In the genomic region with DNA sequence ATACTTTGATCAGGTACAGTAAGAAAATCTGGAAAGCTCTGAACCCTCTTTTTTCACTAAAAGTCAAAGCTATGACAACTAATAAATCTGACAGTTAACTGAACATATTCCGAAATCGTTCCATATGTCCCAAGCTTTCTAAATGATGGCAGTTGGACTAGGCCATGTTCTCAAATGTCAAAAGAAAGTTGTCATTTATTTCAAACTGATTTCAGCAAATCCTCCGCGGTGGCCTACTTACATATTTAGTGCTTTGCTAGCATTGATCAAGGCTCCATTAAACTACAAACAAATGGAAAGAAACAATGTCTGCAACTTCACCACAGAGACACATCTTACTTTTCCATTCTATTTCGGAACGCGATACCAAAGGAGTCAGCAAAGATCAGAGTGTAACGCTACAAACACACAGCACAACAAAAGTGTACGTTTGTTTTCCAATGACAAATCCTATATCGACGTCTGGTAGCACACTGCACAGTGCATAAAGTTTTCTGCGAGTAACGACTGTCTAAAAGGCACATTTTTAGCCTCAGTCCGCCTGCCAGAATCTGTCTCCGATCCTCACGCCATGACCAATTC, we compare ENCODE assay signal across 8 mouse cellular contexts. TPM values are rescaled to one million over a fixed set of nuclear protein-coding genes. Genes with fewer than 3 reads are reported as not detected.
A peak's percentile ranks its signal among the peaks of the same experiment; 100 is the strongest.
DNase-seq lines count a peak whose midpoint lies in the region; ATAC-seq and TF ChIP-seq lines count a peak whose summit lies in the region.

No protein-coding gene starts in this region.

- peak overlapping the region; percentile 96 for H3K27ac ChIP-seq in kidney, postnatal 0 days
- peak overlapping the region; percentile 97 for H3K27ac ChIP-seq in bone marrow, adult 2 months (ENCODE audit: control insufficient read depth, insufficient read depth, low read depth, low read length, poor library complexity)
- H3K27ac ChIP-seq in hindbrain, embryonic 10.5 days, result peak overlapping the region; percentile 99
- H3K27ac ChIP-seq in midbrain, embryonic 12.5 days (replicated peaks), result peak overlapping the region; percentile 96

- H3K4me1 ChIP-seq in kidney, postnatal 0 days (replicated peaks; ENCODE audit: insufficient read depth, low read length), result no peaks in the 10 kb centered on the region; the same call in none of the 2 replicates
- peaks cover 4% of the 10 kb centered on the region for H3K4me1 ChIP-seq in bone marrow, adult 2 months (ENCODE audit: control insufficient read depth, insufficient read depth, low read length)
- H3K4me1 ChIP-seq in hindbrain, embryonic 10.5 days (replicated peaks), result peaks cover 37% of the 10 kb centered on the region
- H3K4me1 ChIP-seq in midbrain, embryonic 12.5 days, result peaks cover 36% of the 10 kb centered on the region

- WGBS in kidney, postnatal 0 days, result 3% methylated on average over 16 of the region's 16 CpGs
- WGBS in bone marrow, adult 2 months, result 5% methylated on average over 16 of the region's 16 CpGs
- 8% methylated on average over 16 of the region's 16 CpGs for WGBS in hindbrain, embryonic 10.5 days
- WGBS in midbrain, embryonic 12.5 days, result 9% methylated on average over 16 of the region's 16 CpGs

- H3K4me2 ChIP-seq in kidney, postnatal 0 days (ENCODE audit: low read length), result peak overlapping the region; percentile 72
- H3K4me2 ChIP-seq in midbrain, embryonic 12.5 days (replicated peaks), result peak overlapping the region; percentile 77

- ATAC-seq in kidney, postnatal 0 days (replicated peaks; ENCODE audit: low FRiP score, low read depth), result no peak
- ATAC-seq in midbrain, embryonic 12.5 days (ENCODE audit: low FRiP score, low read depth), result 0 out of 2 replicates have a peak, but pooled peaks have one; percentile 0

- no peaks in the 10 kb centered on the region for H3K36me3 ChIP-seq in kidney, postnatal 0 days (ENCODE audit: insufficient read depth, low read length)
- no peaks in the 10 kb centered on the region for H3K36me3 ChIP-seq in hindbrain, embryonic 10.5 days
- H3K36me3 ChIP-seq in midbrain, embryonic 12.5 days, result no peaks in the 10 kb centered on the region

- no peak for TF ChIP-seq POLR2A in bone marrow, adult 2 months (IDR thresholded peaks at IDR 0.05; ENCODE audit: borderline replicate concordance, control insufficient read depth, low read depth, low read length)

- no peak for TF ChIP-seq CTCF in kidney, postnatal 0 days (IDR thresholded peaks at IDR 0.05; ENCODE audit: low read depth)
- no peak for TF ChIP-seq CTCF in bone marrow, adult 2 months (IDR thresholded peaks at IDR 0.05; ENCODE audit: control insufficient read depth, insufficient read depth, low read length)

- peak; percentile 37 for DNase-seq in kidney, postnatal 0 days (ENCODE audit: low spot score)
- no peak for DNase-seq in kidney, postnatal 14 days
- no peak for DNase-seq in hindbrain, embryonic 10.5 days (ENCODE audit: low spot score)
- no peak for DNase-seq in adrenal gland, adult 8-10 months
- no peak for DNase-seq in layer of hippocampus, adult 9-11 months
- no peak for DNase-seq in kidney, postnatal 4 days

- H3K4me3 ChIP-seq in kidney, postnatal 0 days (replicated peaks; ENCODE audit: low read depth, low read length), result peak overlapping the region; percentile 98
- peak overlapping the region; percentile 74 for H3K4me3 ChIP-seq in bone marrow, adult 2 months (replicated peaks; ENCODE audit: control insufficient read depth, low read depth, low read length)
- peak overlapping the region; percentile 95 for H3K4me3 ChIP-seq in hindbrain, embryonic 10.5 days
- H3K4me3 ChIP-seq in midbrain, embryonic 12.5 days, result peak overlapping the region; percentile 99

- no peaks in the 10 kb centered on the region for H3K9me3 ChIP-seq in kidney, postnatal 0 days (replicated peaks; ENCODE audit: low read length)
- H3K9me3 ChIP-seq in hindbrain, embryonic 10.5 days, result no peaks in the 10 kb centered on the region
- H3K9me3 ChIP-seq in midbrain, embryonic 12.5 days, result no peaks in the 10 kb centered on the region

- peak overlapping the region; percentile 99 for H3K9ac ChIP-seq in kidney, postnatal 0 days (ENCODE audit: low read depth, low read length)
- H3K9ac ChIP-seq in midbrain, embryonic 12.5 days (replicated peaks), result peak overlapping the region; percentile 96

- H3K27me3 ChIP-seq in kidney, postnatal 0 days (ENCODE audit: insufficient read depth, low read length), result no peaks in the 10 kb centered on the region
- H3K27me3 ChIP-seq in hindbrain, embryonic 10.5 days (ENCODE audit: insufficient read depth, poor library complexity, severe bottlenecking), result no peaks in the 10 kb centered on the region
- H3K27me3 ChIP-seq in midbrain, embryonic 12.5 days, result no peaks in the 10 kb centered on the region

RNA-seq across cellular contexts. Expression of a gene that starts 1.1 kb away (rescaled TPM):
- 93.9 and 94.0 TPM in 2 replicates for polyA plus RNA-seq in kidney, postnatal 0 days (2015; fragmentation: Nextera tagmentation; extraction: Ambion mirVana)
- polyA plus RNA-seq in bone marrow, adult 2 months (2011; ENCODE audit: insufficient read depth, insufficient read length, low replicate concordance, missing spikeins), result 7.0 and 13.2 TPM in 2 replicates
- polyA plus RNA-seq in hindbrain, embryonic 10.5 days (2016; fragmentation: Nextera tagmentation; extraction: Ambion mirVana), result 69.4 and 80.9 TPM in 2 replicates
- polyA plus RNA-seq in midbrain, embryonic 12.5 days (2016; fragmentation: Nextera tagmentation; extraction: Ambion mirVana), result 79.0 and 79.6 TPM in 2 replicates
- total RNA-seq in adrenal gland, adult 8-10 months (2022), result 10 to 100 TPM; 53.3 to 62.0 (median 60.8) TPM

RNA-seq across cellular contexts. Expression of a gene that starts 19.7 kb away (rescaled TPM):
- polyA plus RNA-seq in kidney, postnatal 0 days (2015; fragmentation: Nextera tagmentation; extraction: Ambion mirVana), result not detected in 2 replicates
- not detected in 2 replicates for polyA plus RNA-seq in bone marrow, adult 2 months (2011; ENCODE audit: insufficient read depth, insufficient read length, low replicate concordance, missing spikeins)
- polyA plus RNA-seq in hindbrain, embryonic 10.5 days (2016; fragmentation: Nextera tagmentation; extraction: Ambion mirVana), result not detected in 2 replicates
- not detected in 2 replicates for polyA plus RNA-seq in midbrain, embryonic 12.5 days (2016; fragmentation: Nextera tagmentation; extraction: Ambion mirVana)
- not detected for total RNA-seq in adrenal gland, adult 8-10 months (2022)

RNA-seq across cellular contexts. Expression of a gene that starts 47.0 kb away (rescaled TPM):
- polyA plus RNA-seq in kidney, postnatal 0 days (2015; fragmentation: Nextera tagmentation; extraction: Ambion mirVana), result 15.9 and 18.5 TPM in 2 replicates
- polyA plus RNA-seq in bone marrow, adult 2 months (2011; ENCODE audit: insufficient read depth, insufficient read length, low replicate concordance, missing spikeins), result 9.4 and 22.0 TPM in 2 replicates
- 22.4 and 23.5 TPM in 2 replicates for polyA plus RNA-seq in hindbrain, embryonic 10.5 days (2016; fragmentation: Nextera tagmentation; extraction: Ambion mirVana)
- polyA plus RNA-seq in midbrain, embryonic 12.5 days (2016; fragmentation: Nextera tagmentation; extraction: Ambion mirVana), result 31.4 and 34.8 TPM in 2 replicates
- total RNA-seq in adrenal gland, adult 8-10 months (2022), result 10 to 100 TPM; 13.6 to 27.7 (median 18.2) TPM

RNA-seq across cellular contexts. Expression of a gene that starts 51.3 kb away (rescaled TPM):
- polyA plus RNA-seq in kidney, postnatal 0 days (2015; fragmentation: Nextera tagmentation; extraction: Ambion mirVana), result 14.8 and 15.0 TPM in 2 replicates
- polyA plus RNA-seq in bone marrow, adult 2 months (2011; ENCODE audit: insufficient read depth, insufficient read length, low replicate concordance, missing spikeins), result 4.0 and 5.7 TPM in 2 replicates
- polyA plus RNA-seq in hindbrain, embryonic 10.5 days (2016; fragmentation: Nextera tagmentation; extraction: Ambion mirVana), result 5.7 and 7.8 TPM in 2 replicates
- 8.5 and 8.7 TPM in 2 replicates for polyA plus RNA-seq in midbrain, embryonic 12.5 days (2016; fragmentation: Nextera tagmentation; extraction: Ambion mirVana)
- 10 to 100 TPM; 24.5 to 30.0 (median 28.0) TPM for total RNA-seq in adrenal gland, adult 8-10 months (2022)
